Mouse (Mus musculus): ENCODE measurements around the gene Foxa2. TPM values are rescaled to one million over a fixed set of nuclear protein-coding genes. Genes with fewer than 3 reads are reported as not detected.

Foxa2 gene
- polyA plus RNA-seq, 1 experiment from 2014 or later = 3.1 TPM

Small RNAs within 50 kb of the gene (microRNA-seq; reads per million reads assigned to microRNA genes)
- not detected for gene Gm27420

All from neural tube, embryonic 12.5 days (tissue).